Mouse (Mus musculus) C2C12 (cell line): ENCODE results near the gene H2-DMa. TPM values are rescaled to one million over a fixed set of nuclear protein-coding genes. Genes with fewer than 3 reads are reported as not detected.
A peak's percentile ranks its signal among the peaks of the same experiment; 100 is the strongest.

ENCODE experiments used
- H3K27me3 ChIP-seq: one replicate; pipeline ENCODE4 v1.6.1; 2011; ENCODE audit not compliant: control insufficient read depth, insufficient read depth, insufficient read length
- H3K36me3 ChIP-seq: one replicate; pipeline ENCODE4 v1.6.1; 2011; ENCODE audit not compliant: control insufficient read depth, insufficient read depth
- H3K4me3 ChIP-seq: one replicate; pipeline ENCODE4 v1.5.1; 2011; ENCODE audit warnings: mild to moderate bottlenecking, control low read depth; ENCODE audit not compliant: poor library complexity, insufficient read depth, severe bottlenecking
- H3K79me2 ChIP-seq: one replicate; pipeline ENCODE4 v1.6.1; 2011; ENCODE audit not compliant: control insufficient read depth, insufficient read depth
- H3K79me3 ChIP-seq: one replicate; pipeline ENCODE4 v1.6.1; 2011; ENCODE audit warnings: low read depth, control low read depth
- H3ac ChIP-seq: one replicate; pipeline ENCODE3; 2011; ENCODE audit warnings: low read depth; ENCODE audit not compliant: control insufficient read depth, insufficient read length
- CEBPB ChIP-seq: IDR thresholded peaks from one replicate; pipeline ENCODE4 v1.6.1; 2011; ENCODE audit warnings: low read depth, mild to moderate bottlenecking, control low read depth, moderate library complexity
- CTCF ChIP-seq: IDR thresholded peaks from one replicate; pipeline ENCODE4 v1.5.1; 2011; ENCODE audit not compliant: control insufficient read depth, insufficient read depth, insufficient read length
- FOSL1 ChIP-seq: IDR thresholded peaks from one replicate; pipeline ENCODE4 v1.8.0; 2011; ENCODE audit warnings: mild to moderate bottlenecking, low read length; ENCODE audit not compliant: poor library complexity, insufficient read depth, severe bottlenecking
- MAX ChIP-seq: IDR thresholded peaks from one replicate; pipeline ENCODE4 v1.6.1; 2011; ENCODE audit warnings: mild to moderate bottlenecking, control low read depth
- MYOD1 ChIP-seq: IDR thresholded peaks from one replicate; pipeline ENCODE4 v1.6.1; 2011; ENCODE audit warnings: low read depth; ENCODE audit not compliant: control insufficient read depth, insufficient read length
- MYOG ChIP-seq: IDR thresholded peaks from one replicate; pipeline ENCODE4 v1.6.1; 2011; ENCODE audit not compliant: control insufficient read depth, insufficient read length; ENCODE audit errors: extremely low read depth
- USF1 ChIP-seq: IDR thresholded peaks from one replicate; pipeline ENCODE4 v1.6.1; 2011; ENCODE audit warnings: low read depth, mild to moderate bottlenecking, control low read depth, moderate library complexity
- polyA plus RNA-seq: library from polyadenylated mRNA; unstranded; fragments of >200 nt; fragmentation: generic; extraction: Trizol; gene quantifications from one replicate; pipeline ENCODE4 v1.2.1, GENCODE M21; 2012; ENCODE audit warnings: missing spikeins

Gene H2-DMa
- polyA plus RNA-seq, 1 experiment = 5.2 TPM

- TF ChIP-seq FOSL1 = no peak
- Histone ChIP-seq H3ac (no peak overlapping the region), H3K79me2 (peaks cover 35% of the 10 kb centered on the region), H3K27me3 (no peaks in the 10 kb centered on the region), H3K79me3 (peaks cover 18% of the 10 kb centered on the region), H3K4me3 (no peak overlapping the region), H3K36me3 (peaks cover 5% of the 10 kb centered on the region)
Observed at GRCm38 (mm10) chr17:34128944-34129791, 9.8 kb downstream of the H2-DMa start.

GRCm38 (mm10) chr17:34130073-34130947 lies 11.0 kb downstream of the H2-DMa start:
- Histone ChIP-seq H3ac (no peak overlapping the region), H3K79me3 (peaks cover 8% of the 10 kb centered on the region), H3K36me3 (peaks cover 5% of the 10 kb centered on the region), H3K27me3 (no peaks in the 10 kb centered on the region), H3K4me3 (no peak overlapping the region), H3K79me2 (peaks cover 24% of the 10 kb centered on the region)
- TF ChIP-seq FOSL1 (no peak), CTCF (no peak), CEBPB (no peak)

- Histone ChIP-seq H3K4me3 (no peak overlapping the region), H3K36me3 (no peaks in the 10 kb centered on the region), H3K79me3 (no peaks in the 10 kb centered on the region), H3ac (no peak overlapping the region), H3K27me3 (no peaks in the 10 kb centered on the region), H3K79me2 (peaks cover 8% of the 10 kb centered on the region)
- no peak for TF ChIP-seq MYOG
- no peak for TF ChIP-seq MAX
- no peak for TF ChIP-seq CEBPB
- TF ChIP-seq CTCF = no peak
- TF ChIP-seq MYOD1 = no peak
Observed at GRCm38 (mm10) chr17:34131911-34132310, 12.6 kb downstream of the H2-DMa start.

GRCm38 (mm10) chr17:34133289-34133688 lies 13.9 kb downstream of the H2-DMa start:
- no peaks in the 10 kb centered on the region for H3K79me3 ChIP-seq
- H3K36me3 ChIP-seq = no peaks in the 10 kb centered on the region
- no peak overlapping the region for H3ac ChIP-seq
- no peak overlapping the region for H3K4me3 ChIP-seq
- H3K27me3 ChIP-seq = peaks cover 6% of the 10 kb centered on the region
- H3K79me2 ChIP-seq = no peaks in the 10 kb centered on the region
- no peak for TF ChIP-seq CTCF
- no peak for TF ChIP-seq CEBPB
- TF ChIP-seq MYOD1 = no peak
- TF ChIP-seq MYOG = no peak

- Histone ChIP-seq H3K79me2 (no peaks in the 10 kb centered on the region), H3K4me3 (no peak overlapping the region), H3ac (no peak overlapping the region), H3K36me3 (no peaks in the 10 kb centered on the region), H3K27me3 (peaks cover 8% of the 10 kb centered on the region), H3K79me3 (no peaks in the 10 kb centered on the region)
- no peak for TF ChIP-seq USF1
- TF ChIP-seq MAX = peak; percentile 17
Observed at GRCm38 (mm10) chr17:34134451-34134850, 15.1 kb downstream of the H2-DMa start.

GRCm38 (mm10) chr17:34135297-34136224 lies 16.2 kb downstream of the H2-DMa start:
- H3K4me3 ChIP-seq = no peak overlapping the region
- no peak overlapping the region for H3ac ChIP-seq
- no peaks in the 10 kb centered on the region for H3K36me3 ChIP-seq
- peaks cover 14% of the 10 kb centered on the region for H3K27me3 ChIP-seq
- no peaks in the 10 kb centered on the region for H3K79me2 ChIP-seq
- no peak for TF ChIP-seq MYOD1
- TF ChIP-seq MAX = no peak
- TF ChIP-seq FOSL1 = no peak
- TF ChIP-seq CTCF = peak; percentile 98
- H3K79me3 ChIP-seq = no peaks in the 10 kb centered on the region
